In genomic region chr4:140159617-140160016, GRCm38 (mm10) we compare ENCODE assay signal across 12 mouse cellular contexts.
DNase-seq lines count a peak whose midpoint lies in the region; ATAC-seq and TF ChIP-seq lines count a peak whose summit lies in the region.
"Had no signal": no experiment of that assay in that cellular context is flagged by ENCODE, and none has a peak within 500 bp of the region (broad histone marks: within the 10 kb centered on the region; RNA-seq: fewer than 3 reads in every experiment).

No protein-coding gene starts in this region.

- intact Hi-C loops in left cerebral cortex, adult 2 months (cut with DNase I): no loop called here
- intact Hi-C loops in left cerebral cortex, postnatal 10 days (cut with DNase I): no loop called here

- no peak overlapping the region for H3K9ac ChIP-seq in forebrain, postnatal 0 days
- H3K9ac ChIP-seq: heart, embryonic 12.5 days; midbrain, embryonic 15.5 days had no signal

- no peaks in the 10 kb centered on the region for H3K27me3 ChIP-seq in forebrain, postnatal 0 days (ENCODE audit: insufficient read depth, low read length)
- no peaks in the 10 kb centered on the region for H3K27me3 ChIP-seq in forebrain, embryonic 10.5 days (ENCODE audit: poor library complexity, severe bottlenecking)
- H3K27me3 ChIP-seq: heart, embryonic 12.5 days; midbrain, embryonic 15.5 days had no signal

- H3K4me3 ChIP-seq in forebrain, postnatal 0 days (ENCODE audit: low read depth, low read length): no peak overlapping the region
- no peak overlapping the region for H3K4me3 ChIP-seq in forebrain, embryonic 10.5 days
- no peak overlapping the region for H3K4me3 ChIP-seq in left cerebral cortex, adult 2 months
- H3K4me3 ChIP-seq: heart, embryonic 12.5 days; midbrain, embryonic 15.5 days had no signal

- WGBS in forebrain, postnatal 0 days: 50% methylated on average over 3 of the region's 3 CpGs
- WGBS in forebrain, embryonic 10.5 days: 44% methylated on average over 3 of the region's 3 CpGs

- H3K9me3 ChIP-seq in forebrain, postnatal 0 days (ENCODE audit: low read length): no peaks in the 10 kb centered on the region
- peaks cover 3% of the 10 kb centered on the region; the same call in 1 of the 2 replicates for H3K9me3 ChIP-seq in forebrain, embryonic 10.5 days
- H3K9me3 ChIP-seq: midbrain, embryonic 15.5 days had no signal

- H3K4me2 ChIP-seq in forebrain, postnatal 0 days (ENCODE audit: low read depth): no peak overlapping the region
- H3K4me2 ChIP-seq: heart, embryonic 12.5 days; midbrain, embryonic 15.5 days had no signal

- no peaks in the 10 kb centered on the region for H3K4me1 ChIP-seq in forebrain, postnatal 0 days (ENCODE audit: insufficient read depth)
- H3K4me1 ChIP-seq in forebrain, embryonic 10.5 days: peaks cover 23% of the 10 kb centered on the region

- H3K27ac ChIP-seq in forebrain, postnatal 0 days (ENCODE audit: low read depth, low read length): no peak overlapping the region
- H3K27ac ChIP-seq in forebrain, embryonic 10.5 days: no peak overlapping the region
- H3K27ac ChIP-seq in left cerebral cortex, adult 2 months: no peak overlapping the region
- H3K27ac ChIP-seq: midbrain, embryonic 15.5 days had no signal

- TF ChIP-seq CTCF in forebrain, postnatal 0 days (IDR thresholded peaks at IDR 0.05; ENCODE audit: low read depth): peak; percentile 52
- TF ChIP-seq CTCF in left cerebral cortex, adult 2 months (IDR thresholded peaks at IDR 0.05): peak; percentile 38

- ATAC-seq in forebrain, postnatal 0 days: no peak
- ATAC-seq: midbrain, embryonic 15.5 days had no signal

- DNase-seq in forebrain, postnatal 0 days: no peak
- DNase-seq in forebrain, embryonic 10.5 days (ENCODE audit: extremely low spot score, low spot score): no peak
- no peak for DNase-seq in left cerebral cortex, adult 2 months (ENCODE audit: extremely low spot score in 1 of 2, low spot score in 2 of 2)
- DNase-seq in left cerebral cortex, postnatal 10 days (ENCODE audit: extremely low spot score in 1 of 2, low spot score in 2 of 2): no peak
- DNase-seq in thymus, postnatal 14 days: peak; percentile 21
- no peak for DNase-seq in thymus, adult 18-20 months
- DNase-seq in testis, postnatal 10 days (ENCODE audit: low spot score): peak; percentile 52
- no peak for DNase-seq in spleen, postnatal 4 days (ENCODE audit: low spot score in 2 of 2)
- DNase-seq: adrenal gland, adult 8-10 months; B cell, adult 2 months had no signal

- no peaks in the 10 kb centered on the region for H3K36me3 ChIP-seq in forebrain, postnatal 0 days (ENCODE audit: insufficient read depth)
- H3K36me3 ChIP-seq in forebrain, embryonic 10.5 days (replicated peaks): no peaks in the 10 kb centered on the region
- H3K36me3 ChIP-seq: heart, embryonic 12.5 days; midbrain, embryonic 15.5 days had no signal

Comparison
In these comparisons a context has a peak if more than half of its experiments do, and no peak if none do; other contexts are left out.
1. DNase-seq: peak in thymus, postnatal 14 days (single experiment) and testis, postnatal 10 days (single experiment); none in forebrain, postnatal 0 days (single experiment), forebrain, embryonic 10.5 days (single experiment), left cerebral cortex, adult 2 months (0 of 2), left cerebral cortex, postnatal 10 days (0 of 2), thymus, adult 18-20 months (0 of 2) and spleen, postnatal 4 days (0 of 2).